Mouse (Mus musculus) kidney, embryonic 14.5 days (tissue): ENCODE results near the gene Thsd1. TPM values are rescaled to one million over a fixed set of nuclear protein-coding genes. Genes with fewer than 3 reads are reported as not detected.

ENCODE experiments used
- ATAC-seq: fragments of 200-750 bp; cut with Nextera tagmentation; 2 replicates; pipeline ENCODE4 v1.8.0; 2017; ENCODE audit warnings: moderate number of reproducible peaks, mild to moderate bottlenecking, moderate TSS enrichment, moderate library complexity; ENCODE audit not compliant: low FRiP score, low TSS enrichment
- H3K27ac ChIP-seq: fragments of 300-500 bp; sonication (generic); 2 replicates; pipeline ENCODE4 v1.5.1; 2014; ENCODE audit warnings: low read depth, mild to moderate bottlenecking, low read length, moderate library complexity, mixed read lengths
- H3K27me3 ChIP-seq: fragments of 300-500 bp; sonication (generic); 2 replicates; pipeline ENCODE4 v1.6.1; 2014; ENCODE audit warnings: mild to moderate bottlenecking, low read length; ENCODE audit not compliant: control insufficient read depth, insufficient read depth
- H3K36me3 ChIP-seq: fragments of 300-500 bp; sonication (generic); 2 replicates; pipeline ENCODE4 v1.6.1; 2014; ENCODE audit warnings: low read length, mixed read lengths; ENCODE audit not compliant: control insufficient read depth, insufficient read depth
- H3K4me1 ChIP-seq: fragments of 300-500 bp; sonication (generic); 2 replicates; pipeline ENCODE4 v1.6.1; 2014; ENCODE audit warnings: low read length, mixed read lengths; ENCODE audit not compliant: control insufficient read depth, insufficient read depth
- H3K4me2 ChIP-seq: fragments of 300-500 bp; sonication (generic); replicated peaks from 2 replicates; pipeline ENCODE4 v1.6.1; 2014; ENCODE audit warnings: low read depth, mild to moderate bottlenecking, low read length
- H3K4me3 ChIP-seq: fragments of 300-500 bp; sonication (generic); 2 replicates; pipeline ENCODE4 v1.5.1; 2014; ENCODE audit warnings: mild to moderate bottlenecking, low read length
- H3K9ac ChIP-seq: fragments of 300-500 bp; sonication (generic); 2 replicates; pipeline ENCODE4 v1.6.1; 2014; ENCODE audit warnings: low read depth, mild to moderate bottlenecking, low read length, moderate library complexity
- H3K9me3 ChIP-seq: fragments of 300-500 bp; sonication (generic); 2 replicates; pipeline ENCODE4 v1.6.1; 2016; ENCODE audit warnings: low read length; ENCODE audit not compliant: control insufficient read depth
- WGBS: fragments of 180-500 bp; shearing (Covaris S2); extraction: QIAGEN DNeasy Blood & Tissue Kit; methylation state at CpG from one replicate; pipeline ENCODE4 v1.1.7; 2014; 5-methylcytosine and 5-hydroxymethylcytosine counted together
- polyA plus RNA-seq: library from polyadenylated mRNA; unstranded; fragments of >200 nt; fragmentation: Nextera tagmentation; extraction: Ambion mirVana; gene quantifications from 2 replicates; pipeline ENCODE4 v1.2.1, GENCODE M21; 2014

The Thsd1 gene
- 9.2 and 13.2 TPM in 2 replicates for polyA plus RNA-seq

- Histone ChIP-seq H3K9me3 (no peaks in the 10 kb centered on the region), H3K36me3 (no peaks in the 10 kb centered on the region), H3K9ac (peak within 1 kb of the TSS; percentile 35), H3K4me2 (peak within 1 kb of the TSS; percentile 91), H3K27me3 (no peaks in the 10 kb centered on the region; the same call in 1 of the 2 replicates), H3K4me1 (0 out of 2 replicates have a peak, but pooled peaks cover 3% of the 10 kb centered on the region), H3K27ac (no peak within 1 kb of the TSS; the same call in 1 of the 2 replicates), H3K4me3 (peak within 1 kb of the TSS; percentile 57)
- ATAC-seq = peak; percentile 94
- WGBS = 1% methylated on average over 39 of the region's 39 CpGs
Observed at GRCm38 (mm10) chr8:22227061-22227877, at the start of gene Thsd1. Gene Thsd1, plus strand, starts transcription at chr8:22227313.

- H3K27me3 ChIP-seq = no peaks in the 10 kb centered on the region
- no peaks in the 10 kb centered on the region for H3K36me3 ChIP-seq
- 0 out of 2 replicates have a peak overlapping the region, but pooled peaks have one; percentile 74 for H3K27ac ChIP-seq
- peak overlapping the region; percentile 58 for H3K4me3 ChIP-seq
- H3K9me3 ChIP-seq = no peaks in the 10 kb centered on the region
- H3K9ac ChIP-seq = peak overlapping the region; percentile 76; the same call in 1 of the 2 replicates
- peak overlapping the region; percentile 62 for H3K4me2 ChIP-seq
- 0% methylated on average over 3 of the region's 3 CpGs for WGBS
- H3K4me1 ChIP-seq = peaks cover 12% of the 10 kb centered on the region; the same call in 1 of the 2 replicates
- peak; percentile 70 for ATAC-seq
Observed at GRCm38 (mm10) chr8:22184884-22185283, 42.2 kb upstream of the Thsd1 start.

DNA sequence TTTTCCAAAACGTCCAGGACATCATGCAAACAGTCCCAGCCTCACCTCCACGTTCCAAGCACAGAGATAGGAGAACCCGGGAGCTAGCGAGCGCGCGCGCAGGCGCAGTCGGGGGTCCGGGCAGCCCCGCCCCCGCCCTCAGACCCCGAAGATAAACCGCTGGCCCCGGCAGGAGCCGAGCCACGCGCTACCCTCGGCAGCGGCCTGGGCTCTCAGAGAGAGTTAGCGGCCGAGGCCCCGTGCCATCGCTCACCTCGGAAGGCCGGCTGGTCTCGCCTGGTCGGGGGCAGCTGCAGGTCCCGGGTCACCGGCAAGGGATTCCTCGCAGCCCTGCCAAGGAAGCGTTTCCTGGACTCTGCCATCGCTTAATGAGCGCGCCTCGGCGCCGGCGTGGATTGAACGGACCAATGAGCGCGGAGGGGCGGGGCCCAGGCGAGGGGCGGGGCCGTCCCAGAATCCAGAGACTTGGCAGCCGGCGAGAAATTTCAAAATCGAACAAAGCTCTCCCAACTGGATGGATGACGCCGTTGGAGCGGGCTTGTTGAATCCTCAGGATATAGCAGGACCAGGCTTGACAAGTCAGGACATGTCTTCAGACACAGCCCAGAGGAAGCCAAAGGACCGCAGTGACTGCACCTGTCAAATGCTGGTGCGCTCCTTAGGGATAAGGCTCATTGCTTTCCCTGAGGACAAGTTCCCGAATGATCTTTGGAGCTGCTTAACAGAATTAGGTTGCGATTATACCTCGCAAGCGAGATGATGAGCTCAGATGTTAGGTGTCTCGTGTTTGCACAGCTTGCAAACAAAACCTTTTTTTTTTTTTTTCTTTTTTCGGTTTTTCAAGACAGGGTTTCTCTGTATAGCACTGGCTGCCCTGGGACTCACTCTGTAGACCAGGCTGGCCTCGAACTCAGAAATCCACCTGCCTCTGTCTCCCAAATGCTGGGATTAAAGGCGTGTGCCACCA is 41.4 kb upstream of the Thsd1 start, which contains the start of gene Ckap2:
TSS of gene Ckap2 (minus strand) at position 389 of the 967 bp plus-strand sequence.
- H3K27me3 ChIP-seq = no peaks in the 10 kb centered on the region
- H3K4me2 ChIP-seq = peak within 1 kb of the TSS; percentile 62
- H3K4me3 ChIP-seq = peak within 1 kb of the TSS; percentile 58
- peaks cover 12% of the 10 kb centered on the region; the same call in 1 of the 2 replicates for H3K4me1 ChIP-seq
- no peaks in the 10 kb centered on the region for H3K9me3 ChIP-seq
- H3K27ac ChIP-seq = peak within 1 kb of the TSS; percentile 74; the same call in 1 of the 2 replicates
- no peaks in the 10 kb centered on the region for H3K36me3 ChIP-seq
- 4% methylated on average over 63 of the region's 63 CpGs for WGBS
- peak; percentile 96 for ATAC-seq
- H3K9ac ChIP-seq = peak within 1 kb of the TSS; percentile 76

- under 1% methylated on average over 56 of the region's 73 CpGs for whole genome bisulfite sequencing
- H3K27ac ChIP-seq = peak within 1 kb of the TSS; percentile 99
- H3K4me3 ChIP-seq = peak within 1 kb of the TSS; percentile 76
- peak within 1 kb of the TSS; percentile 53 for H3K4me2 ChIP-seq
- peaks cover 4% of the 10 kb centered on the region; the same call in 1 of the 2 replicates for H3K4me1 ChIP-seq
- H3K27me3 ChIP-seq = no peaks in the 10 kb centered on the region
- ATAC-seq = peak; percentile 95
- no peaks in the 10 kb centered on the region for H3K9me3 ChIP-seq
- H3K36me3 ChIP-seq = no peaks in the 10 kb centered on the region; the same call in 1 of the 2 replicates
- peak within 1 kb of the TSS; percentile 92 for H3K9ac ChIP-seq
Observed at GRCm38 (mm10) chr8:22192660-22193431, 34.3 kb upstream of the Thsd1 start, which contains the start of gene Vps36. Gene Vps36, plus strand, starts transcription at chr8:22192809.

- Histone ChIP-seq H3K27ac (peak overlapping the region; percentile 99), H3K9ac (peak overlapping the region; percentile 92), H3K36me3 (no peaks in the 10 kb centered on the region; the same call in 1 of the 2 replicates), H3K4me1 (peaks cover 4% of the 10 kb centered on the region; the same call in 1 of the 2 replicates), H3K9me3 (no peaks in the 10 kb centered on the region), H3K4me2 (peak overlapping the region; percentile 53), H3K4me3 (peak overlapping the region; percentile 76), H3K27me3 (no peaks in the 10 kb centered on the region)
- ATAC-seq = 0 out of 2 replicates have a peak, but pooled peaks have one; percentile 24
- WGBS = 18% methylated on average over 12 of the region's 12 CpGs
Observed at GRCm38 (mm10) chr8:22193432-22194010, 33.6 kb upstream of the Thsd1 start.

DNA sequence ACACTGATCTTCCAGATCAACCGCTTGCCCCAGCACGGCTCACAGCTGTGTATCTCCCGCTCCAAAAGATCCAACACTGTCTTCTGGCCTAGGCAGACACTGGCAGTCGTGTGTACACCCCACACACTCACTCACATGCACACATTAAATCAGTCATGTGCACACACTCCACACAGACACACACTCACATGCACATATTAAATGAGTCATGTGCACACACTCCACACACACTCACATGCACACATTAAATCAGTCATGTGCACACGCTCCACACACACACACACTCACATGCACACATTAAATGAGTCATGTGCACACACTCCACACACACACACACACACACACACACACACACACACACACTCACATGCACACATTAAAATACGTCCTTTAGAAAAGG is 29.2 kb upstream of the Thsd1 start:
- Histone ChIP-seq H3K27me3 (no peaks in the 10 kb centered on the region), H3K9me3 (no peaks in the 10 kb centered on the region), H3K4me3 (no peak overlapping the region), H3K27ac (no peak overlapping the region), H3K36me3 (peaks cover 15% of the 10 kb centered on the region), H3K9ac (no peak overlapping the region), H3K4me1 (peaks cover 4% of the 10 kb centered on the region; the same call in 1 of the 2 replicates), H3K4me2 (no peak overlapping the region)
- 93% methylated on average over 6 of the region's 6 CpGs for WGBS
- ATAC-seq = no peak

GRCm38 (mm10) chr8:22199481-22199880 is 27.6 kb upstream of the Thsd1 start:
- H3K36me3 ChIP-seq = peaks cover 21% of the 10 kb centered on the region
- peaks cover 2% of the 10 kb centered on the region; the same call in 1 of the 2 replicates for H3K4me1 ChIP-seq
- no peaks in the 10 kb centered on the region for H3K27me3 ChIP-seq
- no peak overlapping the region for H3K9ac ChIP-seq
- no peak overlapping the region for H3K27ac ChIP-seq
- no peak overlapping the region for H3K4me3 ChIP-seq
- H3K4me2 ChIP-seq = no peak overlapping the region
- WGBS = 97% methylated on average over 8 of the region's 8 CpGs
- ATAC-seq = no peak
- H3K9me3 ChIP-seq = no peaks in the 10 kb centered on the region
